Mouse (Mus musculus) megakaryocyte, embryonic 14.5 days (primary cell): ENCODE results near the gene Ptges. TPM values are rescaled to one million over a fixed set of nuclear protein-coding genes. Genes with fewer than 3 reads are reported as not detected.

Source experiments
- H3K27me3 ChIP-seq: replicated peaks from 2 replicates; pipeline ENCODE3; 2012; ENCODE audit warnings: inconsistent platforms
- H3K36me3 ChIP-seq: replicated peaks from 2 replicates; pipeline ENCODE3; 2012; ENCODE audit warnings: low read length, inconsistent platforms, mixed read lengths
- H3K4me1 ChIP-seq: 2 replicates; pipeline ENCODE4 v1.6.1; 2012; ENCODE audit warnings: inconsistent platforms
- H3K4me3 ChIP-seq: replicated peaks from 2 replicates; pipeline ENCODE3; 2012; ENCODE audit warnings: moderate library complexity, mild to moderate bottlenecking, inconsistent platforms
- H3K9me3 ChIP-seq: 2 replicates; pipeline ENCODE4 v1.6.1; 2012; ENCODE audit warnings: inconsistent platforms
- FLI1 ChIP-seq: IDR thresholded peaks from 2 replicates; pipeline ENCODE4 v1.6.1; 2012; ENCODE audit warnings: low read length, inconsistent platforms, mixed read lengths
- GATA1 ChIP-seq: IDR thresholded peaks from 3 replicates; pipeline ENCODE4 v1.6.1; 2012; ENCODE audit warnings: mixed read lengths, low read length, inconsistent platforms, borderline replicate concordance
- polyA plus RNA-seq: library from polyadenylated mRNA; stranded (reverse); fragments of >175 nt; gene quantifications from 2 replicates; pipeline ENCODE4 v1.2.3, GENCODE M21; 2012; ENCODE audit warnings: low replicate concordance; ENCODE audit not compliant: insufficient read depth

Ptges gene
- polyA plus RNA-seq, 1 experiment = 0.31 TPM

DNA sequence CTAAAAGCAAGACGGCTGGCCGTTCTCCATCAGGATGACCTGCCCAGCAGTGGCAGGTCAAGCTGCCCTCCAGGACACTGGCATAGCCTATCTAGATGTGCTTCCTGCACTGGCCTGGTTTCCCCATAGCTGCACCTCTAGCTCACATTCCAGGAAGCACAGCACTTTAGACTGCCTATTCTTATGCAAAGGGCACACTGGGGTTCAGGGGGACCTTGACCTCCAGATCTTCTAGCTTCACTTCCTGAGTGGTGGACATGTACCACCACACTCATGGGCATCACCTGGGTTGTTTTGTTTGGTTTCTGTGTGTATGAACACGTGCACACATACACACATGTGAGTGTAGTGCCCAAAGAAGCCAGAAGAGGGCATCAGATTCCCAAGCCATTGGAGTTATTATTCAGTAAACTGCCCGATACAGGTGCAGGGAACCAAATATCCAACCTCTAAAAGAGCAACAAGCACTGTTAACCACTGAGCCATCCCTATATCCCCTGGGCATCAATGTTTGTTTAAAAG, 44.8 kb downstream of the Ptges start:
- TF ChIP-seq FLI1 (no peak), GATA1 (no peak)
- Histone ChIP-seq H3K4me3 (no peak overlapping the region), H3K27me3 (peaks cover 49% of the 10 kb centered on the region), H3K36me3 (no peaks in the 10 kb centered on the region), H3K4me1 (no peaks in the 10 kb centered on the region), H3K9me3 (peaks cover 13% of the 10 kb centered on the region)

- no peak for TF ChIP-seq GATA1
- H3K4me3 ChIP-seq = no peak overlapping the region
- peaks cover 41% of the 10 kb centered on the region for H3K27me3 ChIP-seq
- H3K9me3 ChIP-seq = peaks cover 18% of the 10 kb centered on the region
- no peaks in the 10 kb centered on the region for H3K4me1 ChIP-seq
- H3K36me3 ChIP-seq = no peaks in the 10 kb centered on the region
Observed at GRCm38 (mm10) chr2:30881215-30881614, 48.4 kb downstream of the Ptges start.

DNA sequence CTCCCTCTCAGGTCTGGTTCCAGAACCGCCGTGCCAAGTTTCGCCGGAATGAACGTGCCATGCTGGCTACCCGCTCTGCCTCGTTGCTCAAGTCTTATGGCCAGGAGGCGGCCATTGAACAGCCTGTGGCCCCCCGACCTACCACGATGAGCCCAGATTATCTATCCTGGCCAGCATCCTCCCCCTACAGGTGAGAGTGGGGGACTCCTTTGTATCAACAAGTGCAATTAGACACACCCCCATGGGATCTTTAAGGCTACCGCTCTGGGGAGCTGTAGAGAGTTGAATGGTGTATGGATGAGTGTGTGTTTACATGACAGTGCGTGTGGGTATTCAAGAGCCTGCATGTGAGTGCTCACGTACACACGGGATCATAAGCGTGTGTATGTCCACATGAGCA, 50.2 kb downstream of the Ptges start:
- no peak overlapping the region for H3K4me3 ChIP-seq
- H3K27me3 ChIP-seq = peaks cover 46% of the 10 kb centered on the region
- no peak for TF ChIP-seq GATA1
- TF ChIP-seq FLI1 = no peak
- no peaks in the 10 kb centered on the region for H3K36me3 ChIP-seq
- no peaks in the 10 kb centered on the region for H3K4me1 ChIP-seq
- H3K9me3 ChIP-seq = peaks cover 10% of the 10 kb centered on the region

- Histone ChIP-seq H3K9me3 (peaks cover 10% of the 10 kb centered on the region), H3K27me3 (peaks cover 65% of the 10 kb centered on the region), H3K4me1 (no peaks in the 10 kb centered on the region), H3K4me3 (no peak overlapping the region), H3K36me3 (no peaks in the 10 kb centered on the region)
- TF ChIP-seq GATA1 (no peak), FLI1 (no peak)
Observed at GRCm38 (mm10) chr2:30875621-30876432, 53.8 kb downstream of the Ptges start.

GRCm38 (mm10) chr2:30875096-30875495, 54.6 kb downstream of the Ptges start:
- TF ChIP-seq FLI1 = no peak
- TF ChIP-seq GATA1 = no peak
- Histone ChIP-seq H3K4me1 (no peaks in the 10 kb centered on the region), H3K9me3 (peaks cover 10% of the 10 kb centered on the region), H3K36me3 (no peaks in the 10 kb centered on the region), H3K4me3 (no peak overlapping the region), H3K27me3 (peaks cover 65% of the 10 kb centered on the region)

GRCm38 (mm10) chr2:30874445-30874844, 55.2 kb downstream of the Ptges start:
- H3K36me3 ChIP-seq = no peaks in the 10 kb centered on the region
- H3K4me1 ChIP-seq = no peaks in the 10 kb centered on the region
- peaks cover 68% of the 10 kb centered on the region for H3K27me3 ChIP-seq
- peaks cover 10% of the 10 kb centered on the region for H3K9me3 ChIP-seq
- no peak overlapping the region for H3K4me3 ChIP-seq
- TF ChIP-seq GATA1 = no peak
- no peak for TF ChIP-seq FLI1

DNA sequence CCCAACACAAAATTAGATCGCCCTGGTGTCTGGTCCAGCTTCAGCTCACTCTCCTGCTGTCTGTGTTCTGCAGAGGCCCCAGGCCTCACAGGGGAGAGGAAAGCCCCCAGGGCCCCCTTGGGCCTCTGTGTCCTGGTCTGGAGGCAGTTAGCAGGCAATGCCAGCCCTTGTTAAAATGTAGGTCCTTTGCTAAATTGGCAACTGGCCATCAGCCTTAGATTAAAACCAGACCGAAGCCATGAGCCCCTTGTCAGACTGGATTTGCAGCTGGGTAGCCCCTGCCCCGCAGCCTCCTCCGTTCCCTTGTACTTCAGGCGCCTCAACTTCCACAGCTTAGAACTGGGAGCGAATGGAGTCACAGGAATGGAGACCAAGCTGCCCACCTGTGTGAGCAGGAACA, 57.0 kb downstream of the Ptges start:
- Histone ChIP-seq H3K36me3 (no peaks in the 10 kb centered on the region), H3K4me3 (no peak overlapping the region), H3K9me3 (0 out of 2 replicates have a peak, but pooled peaks cover 3% of the 10 kb centered on the region), H3K27me3 (peaks cover 66% of the 10 kb centered on the region), H3K4me1 (no peaks in the 10 kb centered on the region)
- TF ChIP-seq GATA1 = no peak
- no peak for TF ChIP-seq FLI1

DNA sequence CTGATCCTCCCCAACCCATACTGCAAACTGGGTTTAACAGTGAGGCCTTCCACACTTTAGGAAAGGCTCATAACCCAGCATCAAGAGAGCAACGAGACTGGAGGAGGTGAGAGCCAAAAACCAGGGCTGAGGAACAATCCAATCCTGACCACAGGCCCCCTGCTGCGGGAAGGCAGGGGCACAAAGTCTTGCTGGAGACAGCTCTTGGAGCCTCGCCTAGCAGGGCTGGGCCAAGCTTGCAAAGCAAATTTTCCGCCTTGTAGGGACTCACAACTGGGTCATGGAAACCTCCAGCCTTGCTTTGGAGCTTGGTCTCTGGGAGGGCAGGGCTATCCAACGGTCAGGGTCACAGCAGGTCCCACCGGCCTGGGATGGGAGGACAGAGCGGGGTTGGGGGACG, 58.8 kb downstream of the Ptges start:
- Histone ChIP-seq H3K36me3 (no peaks in the 10 kb centered on the region), H3K4me3 (no peak overlapping the region), H3K27me3 (peaks cover 75% of the 10 kb centered on the region), H3K9me3 (no peaks in the 10 kb centered on the region), H3K4me1 (no peaks in the 10 kb centered on the region)
- TF ChIP-seq GATA1 (no peak), FLI1 (no peak)

GRCm38 (mm10) chr2:30865426-30865825, 64.2 kb downstream of the Ptges start:
- TF ChIP-seq FLI1 (no peak), GATA1 (no peak)
- peaks cover 6% of the 10 kb centered on the region for H3K4me1 ChIP-seq
- no peaks in the 10 kb centered on the region for H3K9me3 ChIP-seq
- H3K27me3 ChIP-seq = peaks cover 84% of the 10 kb centered on the region
- no peaks in the 10 kb centered on the region for H3K36me3 ChIP-seq
- H3K4me3 ChIP-seq = no peak overlapping the region

DNA sequence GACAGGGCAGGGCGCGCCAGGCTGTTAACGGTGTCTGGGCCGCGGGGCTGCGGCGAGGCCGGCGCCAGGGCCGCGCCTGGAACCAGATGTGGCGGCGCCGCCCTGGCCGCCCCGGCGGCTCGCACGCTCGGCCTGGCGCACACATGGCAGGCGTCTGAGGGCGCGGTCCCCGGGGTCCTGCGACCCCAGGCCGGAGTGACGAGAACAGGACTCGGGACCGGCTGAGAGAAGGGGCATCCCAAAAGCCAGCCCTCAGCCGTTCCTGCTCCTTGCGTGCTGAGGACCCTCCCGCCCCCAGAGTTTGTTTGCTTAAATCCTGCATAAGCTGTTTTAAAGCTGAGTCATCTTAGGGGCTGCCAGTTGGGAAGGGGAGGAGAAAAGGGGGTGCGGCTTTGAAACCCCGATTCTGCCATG, 64.7 kb downstream of the Ptges start:
- Histone ChIP-seq H3K9me3 (no peaks in the 10 kb centered on the region), H3K36me3 (no peaks in the 10 kb centered on the region), H3K27me3 (peaks cover 80% of the 10 kb centered on the region), H3K4me1 (peaks cover 6% of the 10 kb centered on the region), H3K4me3 (peak overlapping the region; percentile 18)
- TF ChIP-seq GATA1 = no peak
- TF ChIP-seq FLI1 = no peak
